Mouse (Mus musculus) 3134 (cell line): ENCODE data around the gene Clcnka.

Source experiments
- DNase-seq: peaks from one replicate; pipeline ENCODE4 v3.0.0-alpha.2; 2011; ENCODE audit warnings: low spot score; ENCODE audit not compliant: insufficient read length; ENCODE audit errors: extremely low read depth

Clcnka gene

GRCm38 (mm10) chr4:141336196-141336595 lies 62.3 kb downstream of the Clcnka start:
- DNase-seq, result no peak

GRCm38 (mm10) chr4:141335263-141335796 lies 63.2 kb downstream of the Clcnka start:
- no peak for DNase-seq

- DNase-seq, result no peak
These were observed 63.8 kb downstream of the Clcnka start for GRCm38 (mm10) chr4:141334695-141335094.
